Mouse (Mus musculus) lung, adult 18-20 months (tissue): ENCODE data around the gene Slc4a5.

Source experiments
- DNase-seq, 2 experiments: peaks; one replicate each; pipeline ENCODE4 v3.0.0; 2022; ENCODE audit warnings: mixed read lengths in 2 of 2

Slc4a5 gene

GRCm38 (mm10) chr6:83234280-83234741 is 14.7 kb downstream of the Slc4a5 start:
- DNase-seq: peak; percentile 17 to 29

GRCm38 (mm10) chr6:83237123-83237522 is 17.5 kb downstream of the Slc4a5 start:
- peak in 1 of 2 experiments; percentile 22 for DNase-seq

- DNase-seq: peak in 1 of 2 experiments; percentile 13
Measured at GRCm38 (mm10) chr6:83244422-83245061, 24.9 kb downstream of the Slc4a5 start.

- peak; percentile 92 for DNase-seq
Measured at GRCm38 (mm10) chr6:83245134-83245533, 25.5 kb downstream of the Slc4a5 start.

GRCm38 (mm10) chr6:83245997-83246396 is 26.4 kb downstream of the Slc4a5 start:
- no peak for DNase-seq

GRCm38 (mm10) chr6:83246750-83247149 is 27.1 kb downstream of the Slc4a5 start:
- DNase-seq: no peak

GRCm38 (mm10) chr6:83247153-83247552 is 27.5 kb downstream of the Slc4a5 start:
- DNase-seq: no peak

GRCm38 (mm10) chr6:83254242-83254641 is 34.6 kb downstream of the Slc4a5 start:
- DNase-seq: no peak

- DNase-seq: no peak
Measured at GRCm38 (mm10) chr6:83264516-83264915, 44.9 kb downstream of the Slc4a5 start.

GRCm38 (mm10) chr6:83265253-83265652 is 45.6 kb downstream of the Slc4a5 start:
- DNase-seq: no peak

- DNase-seq: no peak
Measured at GRCm38 (mm10) chr6:83265653-83266052, 46.0 kb downstream of the Slc4a5 start.

GRCm38 (mm10) chr6:83267616-83268015 is 48.0 kb downstream of the Slc4a5 start:
- no peak for DNase-seq

GRCm38 (mm10) chr6:83268144-83269010 is 48.7 kb downstream of the Slc4a5 start:
- peak; percentile 93 to 96 for DNase-seq

- peak; percentile 29 to 53 for DNase-seq
Measured at GRCm38 (mm10) chr6:83273733-83274132, 54.1 kb downstream of the Slc4a5 start.

GRCm38 (mm10) chr6:83277151-83277550 is 57.5 kb downstream of the Slc4a5 start:
- no peak for DNase-seq

GRCm38 (mm10) chr6:83278881-83279280 is 59.3 kb downstream of the Slc4a5 start:
- peak; percentile 28 for DNase-seq

GRCm38 (mm10) chr6:83280256-83280955 is 60.8 kb downstream of the Slc4a5 start:
- DNase-seq: peak in 1 of 2 experiments; percentile 15

- no peak for DNase-seq
Measured at GRCm38 (mm10) chr6:83300447-83301229, 81.0 kb downstream of the Slc4a5 start.

- no peak for DNase-seq
Measured at GRCm38 (mm10) chr6:83301294-83301693, 81.7 kb downstream of the Slc4a5 start.

- DNase-seq: no peak
Measured at GRCm38 (mm10) chr6:83302264-83302663, 82.6 kb downstream of the Slc4a5 start.

- DNase-seq: no peak
Measured at GRCm38 (mm10) chr6:83309017-83309416, 89.4 kb downstream of the Slc4a5 start.

GRCm38 (mm10) chr6:83311206-83311605 is 91.6 kb downstream of the Slc4a5 start:
- no peak for DNase-seq
